Mouse (Mus musculus): ENCODE results near the gene Plk2.

Gene Plk2

GRCm38 (mm10) chr13:110406152-110406551 is 11.3 kb downstream of the Plk2 start:
- no peak for DNase-seq (ENCODE audit: low read depth, low spot score)

DNA sequence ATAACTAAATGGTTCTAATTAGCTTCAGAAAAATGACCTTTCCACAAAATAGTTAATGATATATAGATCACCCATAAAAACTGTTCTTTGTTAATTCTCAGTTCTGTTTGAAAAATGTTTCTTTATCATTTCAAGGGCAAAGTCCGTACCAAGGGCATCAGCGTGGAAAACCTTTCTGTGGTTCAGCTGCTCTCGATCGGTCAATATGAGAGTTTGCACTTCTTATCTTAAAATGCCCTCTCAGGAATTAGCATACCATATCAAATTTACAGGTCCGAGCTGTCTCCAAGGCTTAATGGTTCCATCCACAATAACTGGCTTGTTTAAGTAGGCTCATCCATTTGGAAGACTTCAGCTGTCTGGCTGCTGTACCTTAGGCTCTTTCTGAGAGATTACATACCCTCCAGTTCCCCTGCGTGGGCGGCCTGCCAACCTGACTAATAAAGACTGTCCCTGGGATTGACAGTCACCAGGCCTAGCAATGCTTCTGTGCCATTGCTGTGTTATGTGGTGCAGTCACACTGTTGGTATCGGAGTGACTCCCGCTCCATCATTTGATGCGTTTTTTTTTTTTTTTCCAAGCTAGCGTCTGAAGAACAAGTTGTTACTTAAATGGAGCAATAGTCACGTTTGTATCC is 17.8 kb downstream of the Plk2 start:
- DNase-seq (ENCODE audit: low read depth, low spot score), result no peak

DNA sequence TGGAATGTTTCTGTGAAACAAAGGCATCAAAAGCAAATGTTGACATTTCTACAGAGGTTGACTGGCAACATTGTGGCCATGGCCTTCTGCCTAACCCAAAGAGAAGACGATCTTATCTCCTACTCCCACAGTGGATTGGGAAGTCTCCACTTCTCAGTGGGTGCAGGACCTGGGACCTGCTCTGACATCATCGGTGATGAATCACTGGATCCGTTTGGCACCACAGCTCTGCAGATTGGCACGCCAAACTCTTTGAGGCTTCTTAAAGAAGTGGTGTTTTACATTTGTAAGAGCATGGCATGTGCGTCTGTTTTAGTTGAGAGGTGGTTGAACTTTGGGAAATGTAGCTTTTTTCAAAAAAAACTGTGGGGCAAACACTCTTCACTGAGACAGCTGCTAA is 23.8 kb downstream of the Plk2 start:
- DNase-seq (ENCODE audit: low read depth, low spot score), result no peak

DNA sequence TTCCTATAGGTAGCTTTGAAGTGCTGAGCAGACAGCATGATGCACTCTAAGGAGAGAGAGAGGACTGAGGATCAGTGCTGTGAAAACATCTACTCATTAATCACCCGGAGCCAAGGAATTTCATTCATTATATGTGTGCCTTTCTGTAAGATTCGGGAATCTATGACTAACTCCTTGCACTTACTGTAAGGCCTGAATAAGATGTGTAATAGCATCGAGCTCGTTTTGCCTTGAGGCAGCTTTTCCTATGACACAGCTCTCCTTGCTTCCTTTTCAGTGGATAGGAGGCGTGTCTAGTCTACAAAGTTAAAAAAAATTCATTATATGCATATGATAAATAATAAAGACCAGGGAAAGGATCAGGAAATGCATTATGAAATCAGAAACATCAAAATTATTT is 24.8 kb downstream of the Plk2 start:
- DNase-seq (ENCODE audit: low read depth, low spot score), result no peak

DNA sequence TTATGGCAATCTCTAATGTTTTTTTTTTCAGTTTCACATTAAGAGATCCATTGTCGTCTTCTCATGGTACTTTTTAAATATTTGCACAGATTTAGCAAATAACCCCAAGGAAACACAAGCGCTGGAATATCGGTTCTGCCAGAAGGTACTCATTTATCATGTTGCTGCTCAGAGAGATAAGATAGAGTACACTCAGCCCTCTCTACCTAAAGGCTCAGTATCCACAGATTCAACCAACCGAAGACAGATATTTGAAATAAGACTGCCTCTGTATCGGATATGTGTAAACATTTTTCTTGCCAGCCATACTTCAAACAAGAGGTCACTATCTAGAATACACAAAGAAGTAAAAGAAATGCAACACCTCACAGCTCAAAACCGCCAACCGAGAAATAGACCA is 27.6 kb downstream of the Plk2 start:
- DNase-seq (ENCODE audit: low read depth, low spot score), result no peak

- DNase-seq (ENCODE audit: low read depth, low spot score), result no peak
These were observed 30.8 kb downstream of the Plk2 start for GRCm38 (mm10) chr13:110425512-110426222.

GRCm38 (mm10) chr13:110431388-110431787 is 36.5 kb downstream of the Plk2 start:
- DNase-seq (ENCODE audit: low read depth, low spot score), result no peak

GRCm38 (mm10) chr13:110432062-110432566 is 37.3 kb downstream of the Plk2 start:
- DNase-seq (ENCODE audit: low read depth, low spot score), result no peak

GRCm38 (mm10) chr13:110432613-110433012 is 37.8 kb downstream of the Plk2 start:
- DNase-seq (ENCODE audit: low read depth, low spot score), result no peak

GRCm38 (mm10) chr13:110436692-110437091 is 41.8 kb downstream of the Plk2 start:
- no peak for DNase-seq (ENCODE audit: low read depth, low spot score)

- no peak for DNase-seq (ENCODE audit: low read depth, low spot score)
These were observed 43.8 kb downstream of the Plk2 start for GRCm38 (mm10) chr13:110438624-110439023.

- DNase-seq (ENCODE audit: low read depth, low spot score), result no peak
These were observed 49.5 kb downstream of the Plk2 start for GRCm38 (mm10) chr13:110444335-110444734.

- no peak for DNase-seq (ENCODE audit: low read depth, low spot score)
These were observed 50.0 kb downstream of the Plk2 start for GRCm38 (mm10) chr13:110444894-110445293.

DNA sequence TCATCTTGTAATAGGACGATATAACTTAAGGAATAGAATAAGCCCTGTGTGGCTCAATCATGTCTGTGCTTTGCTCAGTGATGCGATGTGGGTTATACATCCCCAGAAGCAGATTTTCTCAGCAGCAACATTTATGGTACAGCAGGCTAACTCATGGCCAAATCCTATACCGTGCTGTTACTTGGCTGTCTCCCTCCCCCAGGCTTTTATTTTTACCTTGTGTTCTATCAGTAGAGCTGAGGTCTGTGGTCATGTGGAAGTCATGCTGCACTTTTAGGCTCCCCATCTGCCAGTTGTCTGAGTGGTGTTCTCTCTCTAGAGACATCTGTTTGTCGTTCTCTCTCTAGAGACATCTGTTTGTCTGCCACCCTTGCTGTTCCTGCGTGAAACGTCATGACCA is 51.6 kb downstream of the Plk2 start:
- DNase-seq (ENCODE audit: low read depth, low spot score), result peak; percentile 70

DNA sequence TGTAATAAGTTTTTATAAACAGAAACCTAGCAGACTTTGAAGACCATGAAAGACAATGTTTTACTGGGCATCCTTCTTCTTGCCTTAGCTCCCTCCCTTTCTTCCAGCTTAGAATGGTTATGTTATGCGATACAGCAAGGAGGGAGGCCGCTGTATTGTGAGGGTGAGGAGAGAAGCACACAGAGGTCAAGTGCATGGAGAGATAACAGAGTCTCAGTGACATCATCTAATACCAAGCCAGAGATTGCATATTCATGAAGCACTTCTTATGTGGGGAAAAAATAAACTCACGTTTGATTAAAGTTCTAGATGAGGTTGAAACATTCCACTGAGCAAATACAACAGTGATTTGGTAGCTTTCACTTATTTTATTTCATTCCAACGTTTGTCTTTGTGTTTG is 55.2 kb downstream of the Plk2 start:
- no peak for DNase-seq (ENCODE audit: low read depth, low spot score)
